In genomic region chr19:12820383-12820782, GRCm38 (mm10) we compare ENCODE assay signal across 8 mouse cellular contexts. TPM values are rescaled to one million over a fixed set of nuclear protein-coding genes. Genes with fewer than 3 reads are reported as not detected.
DNase-seq lines count a peak whose midpoint lies in the region; ATAC-seq and TF ChIP-seq lines count a peak whose summit lies in the region.

No protein-coding gene starts in this region.

- H3K36me3 ChIP-seq in spleen, adult 2 months (ENCODE audit: control insufficient read depth, insufficient read depth, low read length) = peaks cover 11% of the 10 kb centered on the region

- TF ChIP-seq CTCF in spleen, adult 2 months (IDR thresholded peaks at IDR 0.05; ENCODE audit: extremely low read depth, insufficient read depth, insufficient read length, insufficient replicate concordance) = no peak

- intact Hi-C loops in heart, postnatal 10 days (cut with DNase I) = loop anchor here (1.0 to 2.0 kb wide), 2 partner anchors 98 to 302 kb away; no protein-coding TSS in a partner anchor
- intact Hi-C loops in heart, postnatal 36 days (cut with DNase I) = loop anchor here (5.0 kb wide), 2 partner anchors 98 to 303 kb away; no protein-coding TSS in a partner anchor

- no peaks in the 10 kb centered on the region for H3K27me3 ChIP-seq in spleen, adult 2 months (ENCODE audit: control insufficient read depth, insufficient read depth, low read length)

- ATAC-seq in neutrophil, adult 5-6 weeks (ENCODE audit: extremely low read depth, insufficient number of reproducible peaks, low FRiP score, poor library complexity, severe bottlenecking) = peak; percentile 75
- no peak for ATAC-seq in megakaryocyte-erythroid progenitor cell, adult 5-6 weeks (replicated peaks; ENCODE audit: low FRiP score, low TSS enrichment, poor library complexity, severe bottlenecking)
- no peak for ATAC-seq in frontal cortex, adult (ENCODE audit: low TSS enrichment)

- no peak overlapping the region for H3K4me3 ChIP-seq in spleen, adult 2 months (ENCODE audit: extremely low read depth, insufficient read depth, insufficient read length)

- H3K4me1 ChIP-seq in spleen, adult 2 months (ENCODE audit: control insufficient read depth, insufficient read depth, insufficient read length) = no peaks in the 10 kb centered on the region; the same call in none of the 2 replicates

- peak; percentile 17 to 41 for DNase-seq in heart, postnatal 10 days
- no peak for DNase-seq in heart, postnatal 36 days
- peak; percentile 30 to 33 for DNase-seq in spleen, adult 2 months (ENCODE audit: low read depth in 1 of 2, low spot score in 2 of 2)
- no peak for DNase-seq in spleen, postnatal 4 days (ENCODE audit: low spot score in 2 of 2)
- DNase-seq in embryo, embryonic 10.5 days (ENCODE audit: low spot score) = peak; percentile 51

- WGBS in spleen, adult 2 months = 25% methylated on average over 4 of the region's 4 CpGs

- no peak for TF ChIP-seq POLR2A in spleen, adult 2 months (IDR thresholded peaks at IDR 0.05; ENCODE audit: low read depth, low read length)

- H3K27ac ChIP-seq in spleen, adult 2 months (ENCODE audit: insufficient read depth, low read length) = no peak overlapping the region

RNA-seq across cellular contexts. Expression of gene Lpxn, which starts 24.4 kb away (rescaled TPM):
- 1 to 10 TPM in 1 of 2 experiments, under 1 TPM in 1; 0.99 to 1.1 TPM for total RNA-seq in heart, postnatal 10 days (2021)
- total RNA-seq in heart, postnatal 36 days (2021) = 1 to 10 TPM; 1.4 to 1.5 TPM
- polyA plus RNA-seq in spleen, adult 2 months (2012; rRNA removed) = 25.1 and 29.6 TPM in 2 replicates
- 49.7 and 54.9 TPM in 2 replicates for total RNA-seq in neutrophil, adult 5-6 weeks (2017)
- 0.50 and 0.64 TPM in 2 replicates for total RNA-seq in megakaryocyte-erythroid progenitor cell, adult 5-6 weeks (2014; fragmentation: Nextera tagmentation)
- total RNA-seq in megakaryocyte-erythroid progenitor cell, adult 5-6 weeks (2017) = 0.80 and 3.6 TPM in 2 replicates

RNA-seq across cellular contexts. Expression of gene Zfp91, which starts 24.5 kb away (rescaled TPM):
- total RNA-seq in heart, postnatal 10 days (2021) = 10 to 100 TPM; 76.3 to 76.4 TPM
- total RNA-seq in heart, postnatal 36 days (2021) = 10 to 100 TPM; 78.7 to 80.7 TPM
- 7.2 and 7.5 TPM in 2 replicates for polyA plus RNA-seq in spleen, adult 2 months (2012; rRNA removed)
- total RNA-seq in neutrophil, adult 5-6 weeks (2017) = 74.2 and 77.0 TPM in 2 replicates
- total RNA-seq in megakaryocyte-erythroid progenitor cell, adult 5-6 weeks (2014; fragmentation: Nextera tagmentation) = 62.4 and 66.6 TPM in 2 replicates
- 105 and 123 TPM in 2 replicates for total RNA-seq in megakaryocyte-erythroid progenitor cell, adult 5-6 weeks (2017)

RNA-seq across cellular contexts. Expression of gene Gm5244, which starts 26.1 kb away (rescaled TPM):
- total RNA-seq in heart, postnatal 10 days (2021) = not detected
- not detected for total RNA-seq in heart, postnatal 36 days (2021)
- 0.18 TPM in 1 of 2 replicates, not detected in the other for polyA plus RNA-seq in spleen, adult 2 months (2012; rRNA removed)
- total RNA-seq in neutrophil, adult 5-6 weeks (2017) = 1.5 and 1.9 TPM in 2 replicates
- total RNA-seq in megakaryocyte-erythroid progenitor cell, adult 5-6 weeks (2014; fragmentation: Nextera tagmentation) = not detected in 2 replicates
- total RNA-seq in megakaryocyte-erythroid progenitor cell, adult 5-6 weeks (2017) = not detected in 2 replicates

RNA-seq across cellular contexts. Expression of gene Olfr1444, which starts 36.7 kb away (rescaled TPM):
- total RNA-seq in heart, postnatal 10 days (2021) = not detected
- total RNA-seq in heart, postnatal 36 days (2021) = not detected
- 0.16 and 0.20 TPM in 2 replicates for polyA plus RNA-seq in spleen, adult 2 months (2012; rRNA removed)
- 0.61 TPM in 1 of 2 replicates, not detected in the other for total RNA-seq in neutrophil, adult 5-6 weeks (2017)
- not detected in 2 replicates for total RNA-seq in megakaryocyte-erythroid progenitor cell, adult 5-6 weeks (2014; fragmentation: Nextera tagmentation)
- not detected in 2 replicates for total RNA-seq in megakaryocyte-erythroid progenitor cell, adult 5-6 weeks (2017)

RNA-seq across cellular contexts. Expression of gene Cntf, which starts 55.0 kb away (rescaled TPM):
- total RNA-seq in heart, postnatal 10 days (2021) = 1 to 10 TPM; 1.5 to 2.9 TPM
- 1 to 10 TPM; 1.6 TPM for total RNA-seq in heart, postnatal 36 days (2021)
- polyA plus RNA-seq in spleen, adult 2 months (2012; rRNA removed) = 0.40 and 0.82 TPM in 2 replicates
- 1.4 and 2.2 TPM in 2 replicates for total RNA-seq in neutrophil, adult 5-6 weeks (2017)
- total RNA-seq in megakaryocyte-erythroid progenitor cell, adult 5-6 weeks (2014; fragmentation: Nextera tagmentation) = 7.3 and 13.5 TPM in 2 replicates
- 1.3 and 2.1 TPM in 2 replicates for total RNA-seq in megakaryocyte-erythroid progenitor cell, adult 5-6 weeks (2017)

Comparison
In these comparisons a context has a peak if more than half of its experiments do, and no peak if none do; other contexts are left out.
1. DNase-seq: peak in heart, postnatal 10 days (2 of 2), spleen, adult 2 months (2 of 2) and embryo, embryonic 10.5 days (single experiment); none in heart, postnatal 36 days (0 of 2) and spleen, postnatal 4 days (0 of 2).
2. RNA of gene Lpxn, which starts 24.4 kb away (total RNA-seq): 49.7 to 54.9 TPM in neutrophil, adult 5-6 weeks; 0.50 to 3.6 TPM in megakaryocyte-erythroid progenitor cell, adult 5-6 weeks, 1.4 to 1.5 TPM in heart, postnatal 36 days and 0.99 to 1.1 TPM in heart, postnatal 10 days; every median in the first group is over 10 times any median in the second.